Mouse (Mus musculus) liver, embryonic 14.5 days (tissue): ENCODE results near the gene Dnm1.

ENCODE experiments used
- CTCF ChIP-seq: IDR thresholded peaks from 2 replicates; pipeline ENCODE4 v1.5.1; 2016; ENCODE audit warnings: antibody characterized with exemption, low read depth, control low read depth
- EP300 ChIP-seq: IDR thresholded peaks from 2 replicates; pipeline ENCODE4 v1.6.1; 2016; ENCODE audit warnings: antibody characterized with exemption, low read depth

DNA sequence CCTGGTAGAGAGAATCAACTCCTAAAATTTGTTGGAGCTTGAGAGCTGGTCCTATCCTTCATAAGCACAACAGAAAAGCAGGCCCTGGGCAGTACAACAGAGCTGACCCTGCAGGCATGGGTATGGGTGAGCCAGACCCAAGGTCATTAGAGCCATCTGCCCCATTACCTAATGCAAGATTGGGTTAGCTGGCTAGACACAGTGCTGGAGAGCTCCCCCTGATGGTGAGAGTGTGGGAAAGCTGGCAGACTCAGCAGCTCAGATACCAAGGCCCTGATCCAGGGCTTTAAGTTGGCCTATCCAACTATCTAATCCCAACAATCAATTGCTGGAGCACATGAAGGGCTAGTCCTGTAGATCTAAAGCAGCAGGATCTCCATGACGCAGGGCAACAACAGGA, 70.4 kb downstream of the Dnm1 start:
- TF ChIP-seq EP300 (no peak), CTCF (peak; percentile 91)
